Mouse (Mus musculus) hindbrain, postnatal 0 days (tissue): Measurements from ENCODE around the gene Sprr2i. TPM values are rescaled to one million over a fixed set of nuclear protein-coding genes. Genes with fewer than 3 reads are reported as not detected.

ENCODE experiments used
- ATAC-seq: fragments of 200-750 bp; cut with Nextera tagmentation; 2 replicates; pipeline ENCODE4 v1.8.0; 2017; ENCODE audit warnings: mild to moderate bottlenecking, moderate TSS enrichment, moderate library complexity
- DNase-seq: peaks from one replicate; pipeline ENCODE4 v3.0.0-alpha.2; 2015; ENCODE audit warnings: low spot score
- H3K27ac ChIP-seq: fragments of 300-500 bp; sonication (generic); 2 replicates; pipeline ENCODE4 v1.5.1; 2014; ENCODE audit warnings: mild to moderate bottlenecking
- H3K27me3 ChIP-seq: fragments of 300-500 bp; sonication (generic); 2 replicates; pipeline ENCODE4 v1.6.1; 2014; ENCODE audit warnings: low read length, mixed read lengths; ENCODE audit not compliant: insufficient read depth
- H3K36me3 ChIP-seq: fragments of 300-500 bp; sonication (generic); 2 replicates; pipeline ENCODE4 v1.6.1; 2014; ENCODE audit warnings: low read length, mixed read lengths; ENCODE audit not compliant: insufficient read depth
- H3K4me1 ChIP-seq: fragments of 300-500 bp; sonication (generic); 2 replicates; pipeline ENCODE4 v1.6.1; 2014; ENCODE audit warnings: antibody characterized with exemption, low read length, mixed read lengths; ENCODE audit not compliant: insufficient read depth
- H3K4me2 ChIP-seq: fragments of 300-500 bp; sonication (generic); 2 replicates; pipeline ENCODE4 v1.6.1; 2014; ENCODE audit warnings: low read depth, mild to moderate bottlenecking, low read length, moderate library complexity, mixed read lengths
- H3K4me3 ChIP-seq: fragments of 300-500 bp; sonication (generic); 2 replicates; pipeline ENCODE4 v1.5.1; 2014; ENCODE audit warnings: low read length
- H3K9ac ChIP-seq: fragments of 300-500 bp; sonication (generic); replicated peaks from 2 replicates; pipeline ENCODE4 v1.6.1; 2014; ENCODE audit warnings: mild to moderate bottlenecking, low read length, moderate library complexity, mixed read lengths
- H3K9me3 ChIP-seq: fragments of 300-500 bp; sonication (generic); 2 replicates; pipeline ENCODE4 v1.6.1; 2016; ENCODE audit warnings: low read length, mixed read lengths
- CTCF ChIP-seq: IDR thresholded peaks from 2 replicates; pipeline ENCODE4 v1.5.1; 2016; ENCODE audit warnings: antibody characterized with exemption, control low read depth, low read depth
- WGBS: fragments of 180-500 bp; shearing (Covaris S2); extraction: QIAGEN DNeasy Blood & Tissue Kit; methylation state at CpG from one replicate; pipeline ENCODE4 v1.1.7; 2014; 5-methylcytosine and 5-hydroxymethylcytosine counted together
- polyA plus RNA-seq: library from polyadenylated mRNA; unstranded; fragments of >200 nt; fragmentation: Nextera tagmentation; extraction: Ambion mirVana; gene quantifications from 2 replicates; pipeline ENCODE4 v1.2.1, GENCODE M21; 2015
- total RNA-seq: library from RNA; depleted of rRNA; stranded (reverse); fragments of >200 nt; gene quantifications from 2 replicates; pipeline ENCODE4 v1.2.3, GENCODE M21; 2014; rRNA removed

The Sprr2i gene
- total and polyA plus RNA-seq, 2 experiments from 2014 or later, result not detected

DNA sequence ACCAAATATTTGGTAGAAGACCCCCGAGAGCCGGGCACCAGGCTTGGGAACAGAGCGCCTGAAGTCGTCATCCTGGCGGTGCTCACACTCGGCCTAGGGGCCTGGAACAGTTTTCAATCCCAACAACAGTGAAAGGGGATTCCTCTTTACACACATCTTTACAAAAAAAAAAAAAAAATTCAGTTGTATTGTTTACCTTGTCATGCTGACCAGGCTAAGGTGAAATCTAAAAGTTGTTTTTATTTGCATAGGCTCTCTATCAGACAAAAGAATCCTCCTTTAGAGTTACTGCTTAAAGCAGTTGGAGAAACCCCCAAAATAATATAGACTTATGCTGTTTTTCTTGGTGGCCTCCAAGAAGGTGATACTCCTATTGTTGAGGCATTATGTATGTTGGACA lies 21.5 kb downstream of the Sprr2i start, which contains the start of gene Gm9774:
Gene Gm9774 (minus strand): TSS at position 101 of the 400 bp plus-strand sequence.
- ATAC-seq (no peak), DNase-seq (no peak)
- no peaks in the 10 kb centered on the region for H3K4me1 ChIP-seq
- no peak within 1 kb of the TSS for H3K4me2 ChIP-seq
- 97% methylated on average over 6 of the region's 6 CpGs for WGBS
- H3K27ac ChIP-seq, result no peak within 1 kb of the TSS
- H3K27me3 ChIP-seq, result no peaks in the 10 kb centered on the region
- no peak within 1 kb of the TSS for H3K4me3 ChIP-seq
- TF ChIP-seq CTCF, result no peak
- H3K9me3 ChIP-seq, result no peaks in the 10 kb centered on the region
- H3K9ac ChIP-seq, result no peak within 1 kb of the TSS
- H3K36me3 ChIP-seq, result no peaks in the 10 kb centered on the region

DNA sequence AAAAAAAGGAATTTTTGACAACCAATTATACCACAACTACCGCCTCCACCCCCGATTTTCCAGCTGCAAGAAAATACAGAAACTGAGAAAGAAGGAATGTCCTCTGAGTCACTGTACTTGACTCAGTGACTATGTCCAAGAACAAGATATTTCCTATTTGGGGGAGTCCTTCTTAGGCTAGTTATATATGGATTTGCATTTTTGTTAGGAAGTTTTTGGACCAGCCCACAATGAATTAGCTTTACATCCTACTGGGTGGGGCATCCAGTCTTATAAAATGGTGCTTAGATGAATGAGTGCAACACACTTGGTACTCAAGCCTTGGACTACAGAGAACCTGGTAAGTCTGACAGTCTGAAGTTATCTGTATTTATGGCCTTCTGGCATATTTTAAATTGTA lies 24.5 kb downstream of the Sprr2i start, which contains the start of gene Sprr2k:
Gene Sprr2k (plus strand): TSS at position 301 of the 400 bp plus-strand sequence.
- TF ChIP-seq CTCF, result no peak
- Histone ChIP-seq H3K27me3 (no peaks in the 10 kb centered on the region), H3K36me3 (no peaks in the 10 kb centered on the region), H3K4me1 (no peaks in the 10 kb centered on the region), H3K27ac (no peak within 1 kb of the TSS), H3K9ac (no peak within 1 kb of the TSS), H3K4me3 (no peak within 1 kb of the TSS), H3K9me3 (no peaks in the 10 kb centered on the region), H3K4me2 (no peak within 1 kb of the TSS)
- DNase-seq (no peak), ATAC-seq (no peak)
- 92% methylated on average over 2 of the region's 2 CpGs for WGBS

DNA sequence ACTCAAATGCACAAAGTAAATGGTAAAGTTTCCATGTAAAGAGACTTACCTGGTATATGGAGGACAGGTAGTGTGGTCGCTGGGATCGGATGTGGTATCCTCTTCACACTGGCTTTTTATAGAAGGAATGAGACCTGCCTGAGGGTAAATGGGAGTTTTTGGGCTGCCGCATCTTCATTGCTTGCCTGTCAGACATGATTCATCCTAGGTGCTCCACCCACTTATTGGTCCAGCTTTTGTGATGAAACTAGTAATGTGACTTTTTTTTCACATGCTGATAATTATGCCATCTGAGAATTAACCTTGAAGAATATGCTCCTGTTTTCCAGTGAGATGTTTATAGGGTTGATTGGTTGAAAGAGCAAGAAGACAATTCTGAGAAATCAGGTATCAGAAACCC lies 30.9 kb downstream of the Sprr2i start, which contains the start of gene Sprr1b:
Gene Sprr1b (minus strand): TSS at position 101 of the 400 bp plus-strand sequence.
- H3K36me3 ChIP-seq, result no peaks in the 10 kb centered on the region
- H3K4me3 ChIP-seq, result no peak within 1 kb of the TSS
- H3K9me3 ChIP-seq, result no peaks in the 10 kb centered on the region
- no peak for DNase-seq
- ATAC-seq, result no peak
- H3K27ac ChIP-seq, result no peak within 1 kb of the TSS
- H3K27me3 ChIP-seq, result no peaks in the 10 kb centered on the region
- no peak for TF ChIP-seq CTCF
- no peak within 1 kb of the TSS for H3K9ac ChIP-seq
- WGBS, result 91% methylated on average over 3 of the region's 3 CpGs
- no peak within 1 kb of the TSS for H3K4me2 ChIP-seq
- no peaks in the 10 kb centered on the region for H3K4me1 ChIP-seq

DNA sequence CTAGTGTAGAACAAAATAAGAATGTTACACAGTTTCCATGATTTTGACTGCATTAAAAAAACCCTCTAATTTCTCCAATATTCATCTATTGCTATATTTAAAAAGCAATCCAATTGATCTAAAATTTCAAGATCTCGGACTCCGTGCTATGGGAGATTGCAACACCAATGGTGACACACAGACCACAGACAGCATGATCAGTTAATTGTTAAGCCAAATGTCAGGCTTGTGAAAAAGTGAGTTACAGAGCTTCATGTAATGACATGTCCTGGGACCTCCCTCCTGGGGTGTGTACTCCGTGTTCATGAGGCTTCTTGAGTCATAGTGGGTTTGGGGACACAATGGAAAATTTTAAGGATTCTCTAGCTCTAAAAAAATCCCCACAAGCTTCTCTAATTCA lies 32.4 kb downstream of the Sprr2i start:
- Histone ChIP-seq H3K4me1 (no peaks in the 10 kb centered on the region), H3K9me3 (no peaks in the 10 kb centered on the region), H3K27me3 (no peaks in the 10 kb centered on the region), H3K4me2 (no peak overlapping the region), H3K4me3 (no peak overlapping the region), H3K36me3 (no peaks in the 10 kb centered on the region), H3K27ac (no peak overlapping the region), H3K9ac (no peak overlapping the region)
- ATAC-seq (no peak), DNase-seq (no peak)
- TF ChIP-seq CTCF, result no peak
- 85% methylated on average over 3 of the region's 3 CpGs for WGBS

DNA sequence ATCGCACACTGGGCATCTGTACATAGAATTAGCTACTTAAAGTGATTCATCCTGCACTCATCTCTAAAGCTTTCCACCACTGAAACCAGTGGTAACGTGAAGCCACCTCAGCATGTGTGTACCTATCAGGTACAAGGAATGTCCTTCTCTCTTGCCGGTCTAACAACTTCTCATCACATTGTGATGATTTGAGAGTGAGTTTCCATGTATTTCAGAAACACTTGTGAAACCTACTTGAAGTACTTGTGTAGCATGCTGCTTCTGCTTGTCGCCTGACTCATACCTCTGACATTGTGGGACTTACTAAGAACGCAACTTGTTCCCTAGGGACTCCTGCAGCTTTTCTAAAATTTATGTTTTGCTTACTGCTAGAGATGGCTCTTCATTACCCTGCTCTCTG lies 47.4 kb downstream of the Sprr2i start:
- Histone ChIP-seq H3K9ac (no peak overlapping the region), H3K36me3 (no peaks in the 10 kb centered on the region), H3K4me1 (no peaks in the 10 kb centered on the region), H3K27me3 (no peaks in the 10 kb centered on the region), H3K27ac (no peak overlapping the region), H3K9me3 (no peaks in the 10 kb centered on the region), H3K4me2 (no peak overlapping the region), H3K4me3 (no peak overlapping the region)
- ATAC-seq (no peak), DNase-seq (no peak)
- TF ChIP-seq CTCF, result no peak
- 90% methylated on average over 5 of the region's 5 CpGs for WGBS

DNA sequence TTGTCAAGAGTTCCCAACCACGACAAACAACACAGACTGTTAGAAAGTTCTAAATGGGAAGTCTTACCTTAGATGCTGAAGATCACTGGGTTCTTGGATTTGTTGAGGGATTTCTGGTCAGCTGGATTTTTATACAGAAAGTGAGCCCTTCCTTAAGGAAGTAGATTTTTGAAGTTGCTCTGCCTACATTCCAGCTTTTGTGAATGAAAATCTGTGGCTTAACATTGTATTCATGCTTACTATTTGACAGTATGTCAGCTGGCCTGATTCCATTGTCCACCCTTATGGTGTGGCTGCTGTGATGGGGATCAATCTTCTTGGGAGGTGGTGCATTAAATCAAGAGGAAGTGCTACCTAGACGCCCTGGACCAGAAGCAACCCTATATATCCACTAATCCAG lies 50.8 kb downstream of the Sprr2i start, which contains the start of gene Sprr3:
Gene Sprr3 (minus strand): TSS at position 101 of the 400 bp plus-strand sequence.
- Histone ChIP-seq H3K9ac (no peak within 1 kb of the TSS), H3K27ac (no peak within 1 kb of the TSS), H3K36me3 (no peaks in the 10 kb centered on the region), H3K4me2 (no peak within 1 kb of the TSS), H3K4me1 (no peaks in the 10 kb centered on the region), H3K4me3 (no peak within 1 kb of the TSS), H3K9me3 (no peaks in the 10 kb centered on the region), H3K27me3 (no peaks in the 10 kb centered on the region)
- ATAC-seq (no peak), DNase-seq (no peak)
- WGBS, result 61% methylated on average over 2 of the region's 2 CpGs
- no peak for TF ChIP-seq CTCF

Other genes with a start within 250 kb of the Sprr2i start
- gene Sprr2a1, start 192.2 kb upstream of the Sprr2i start, total RNA-seq, result not detected in 2 replicates
- gene Sprr2a1, start 192.2 kb upstream of the Sprr2i start, polyA plus RNA-seq, result not detected in 2 replicates
- gene Sprr2a2, start 192.1 kb upstream of the Sprr2i start, total RNA-seq, result not detected in 2 replicates
- gene Sprr2a2, start 192.1 kb upstream of the Sprr2i start, polyA plus RNA-seq, result not detected in 2 replicates
- not detected in 2 replicates for gene Sprr2a3, start 122.6 kb upstream of the Sprr2i start, total RNA-seq
- not detected in 2 replicates for gene Sprr2a3, start 122.6 kb upstream of the Sprr2i start, polyA plus RNA-seq
- not detected in 2 replicates for gene Sprr2b, start 91.4 kb upstream of the Sprr2i start, total RNA-seq
- gene Sprr2b, start 91.4 kb upstream of the Sprr2i start, polyA plus RNA-seq, result 0.24 and 0.44 TPM in 2 replicates
- gene Sprr2d, start 68.9 kb upstream of the Sprr2i start, total RNA-seq, result not detected in 2 replicates
- gene Sprr2d, start 68.9 kb upstream of the Sprr2i start, polyA plus RNA-seq, result not detected in 2 replicates
- not detected in 2 replicates for gene Sprr2e, start 55.8 kb upstream of the Sprr2i start, total RNA-seq
- not detected in 2 replicates for gene Sprr2e, start 55.8 kb upstream of the Sprr2i start, polyA plus RNA-seq
- gene Sprr2f, start 42.8 kb upstream of the Sprr2i start, total RNA-seq, result not detected in 2 replicates
- not detected in 2 replicates for gene Sprr2f, start 42.8 kb upstream of the Sprr2i start, polyA plus RNA-seq
- gene Sprr2h, start 22.3 kb upstream of the Sprr2i start, total RNA-seq, result not detected in 2 replicates
- gene Sprr2h, start 22.3 kb upstream of the Sprr2i start, polyA plus RNA-seq, result not detected in 2 replicates
- not detected in 2 replicates for gene Sprr2j-ps, start 10.1 kb downstream of the Sprr2i start, total RNA-seq
- gene Sprr2j-ps, start 10.1 kb downstream of the Sprr2i start, polyA plus RNA-seq, result not detected in 2 replicates
- gene Gm9774, start 21.4 kb downstream of the Sprr2i start, total RNA-seq, result 2.5 and 3.7 TPM in 2 replicates
- 9.4 and 9.6 TPM in 2 replicates for gene Gm9774, start 21.4 kb downstream of the Sprr2i start, polyA plus RNA-seq
- not detected in 2 replicates for gene Sprr2k, start 24.6 kb downstream of the Sprr2i start, total RNA-seq
- gene Sprr2k, start 24.6 kb downstream of the Sprr2i start, polyA plus RNA-seq, result not detected in 2 replicates
- gene Sprr1b, start 30.8 kb downstream of the Sprr2i start, total RNA-seq, result not detected in 2 replicates
- gene Sprr1b, start 30.8 kb downstream of the Sprr2i start, polyA plus RNA-seq, result 0.18 TPM in 1 of 2 replicates, not detected in the other
- gene Sprr3, start 50.7 kb downstream of the Sprr2i start, total RNA-seq, result not detected in 2 replicates
- not detected in 2 replicates for gene Sprr3, start 50.7 kb downstream of the Sprr2i start, polyA plus RNA-seq
- not detected in 2 replicates for gene Sprr1a, start 77.9 kb downstream of the Sprr2i start, total RNA-seq
- gene Sprr1a, start 77.9 kb downstream of the Sprr2i start, polyA plus RNA-seq, result 0.23 and 0.25 TPM in 2 replicates
- gene Sprr4, start 92.5 kb downstream of the Sprr2i start, total RNA-seq, result not detected in 2 replicates
- not detected in 2 replicates for gene Sprr4, start 92.5 kb downstream of the Sprr2i start, polyA plus RNA-seq
- gene 2310046K23Rik, start 126.5 kb downstream of the Sprr2i start, total RNA-seq, result not detected in 2 replicates
- not detected in 2 replicates for gene 2310046K23Rik, start 126.5 kb downstream of the Sprr2i start, polyA plus RNA-seq
- gene Ivl, start 165.7 kb downstream of the Sprr2i start, total RNA-seq, result not detected in 2 replicates
- not detected in 2 replicates for gene Ivl, start 165.7 kb downstream of the Sprr2i start, polyA plus RNA-seq
- not detected in 2 replicates for gene Smcp, start 181.0 kb downstream of the Sprr2i start, total RNA-seq
- gene Smcp, start 181.0 kb downstream of the Sprr2i start, polyA plus RNA-seq, result not detected in 2 replicates
- gene 2210017I01Rik, start 199.5 kb downstream of the Sprr2i start, total RNA-seq, result not detected in 2 replicates
- not detected in 2 replicates for gene 2210017I01Rik, start 199.5 kb downstream of the Sprr2i start, polyA plus RNA-seq
- not detected in 2 replicates for gene Lce6a, start 213.7 kb downstream of the Sprr2i start, total RNA-seq
- not detected in 2 replicates for gene Lce6a, start 213.7 kb downstream of the Sprr2i start, polyA plus RNA-seq
- not detected in 2 replicates for gene Lce1a1, start 240.3 kb downstream of the Sprr2i start, total RNA-seq
- gene Lce1a1, start 240.3 kb downstream of the Sprr2i start, polyA plus RNA-seq, result not detected in 2 replicates
- not detected in 2 replicates for gene Lce1b, start 248.9 kb downstream of the Sprr2i start, total RNA-seq
- gene Lce1b, start 248.9 kb downstream of the Sprr2i start, polyA plus RNA-seq, result not detected in 2 replicates